Mouse (Mus musculus) kidney, adult 2 months (tissue): ENCODE data around the gene Tfdp2.

Experiments
- CTCF ChIP-seq: fragments of 200-500 bp; conservative IDR thresholded peaks from 2 replicates; pipeline ENCODE4 v1.5.1; 2011; ENCODE audit warnings: low read depth, mild to moderate bottlenecking, control low read depth, low read length, moderate library complexity, mixed read lengths; ENCODE audit not compliant: insufficient read depth, insufficient read length
- POLR2A ChIP-seq: fragments of 200-500 bp; IDR thresholded peaks from one replicate; pipeline ENCODE4 v1.6.1; 2011; ENCODE audit warnings: low read depth, low read length, control low read depth

GRCm38 (mm10) chr9:96369654-96370384, 173.7 kb downstream of the Tfdp2 start:
- TF ChIP-seq CTCF (no peak), POLR2A (no peak)
